Mouse (Mus musculus): ENCODE measurements at regions not wholly inside any gene's neighbourhood (a gene's known extent, or its start where the extent isn't known, plus 50 kb on each side); places are given as distances from the start of the nearest gene placed in this dataset.

- 86% methylated on average over 2 of the region's 2 CpGs for WGBS
- no peak overlapping the region for H3K4me2 ChIP-seq (ENCODE audit: low read depth)
- no peaks in the 10 kb centered on the region for H3K36me3 ChIP-seq (ENCODE audit: control insufficient read depth, insufficient read depth, low read length)
These were observed 222.6 kb downstream of the Cdc5l start for GRCm38 (mm10) chr17:45210984-45211383.

GRCm38 (mm10) chr17:45209387-45209663, 224.2 kb downstream of the Cdc5l start:
- WGBS: 76% methylated on average over 3 of the region's 3 CpGs

More at GRCm38 (mm10) chr17:45210984-45211383, 222.6 kb downstream of the Cdc5l start:
- Histone ChIP-seq H3K27me3 (ENCODE audit: control insufficient read depth, insufficient read depth, low read length) (no peaks in the 10 kb centered on the region), H3K27ac (ENCODE audit: low read depth, low read length) (no peak overlapping the region), H3K9me3 (ENCODE audit: control insufficient read depth, low read length) (no peaks in the 10 kb centered on the region), H3K4me3 (ENCODE audit: low read depth, low read length) (no peak overlapping the region), H3K9ac (ENCODE audit: low read length) (no peak overlapping the region), H3K4me1 (ENCODE audit: control insufficient read depth, insufficient read depth, low read length) (peaks cover 7% of the 10 kb centered on the region)
- DNase-seq (ENCODE audit: low spot score) (peak; percentile 5), ATAC-seq (ENCODE audit: insufficient read depth, low FRiP score, low TSS enrichment) (no peak)

DNA sequence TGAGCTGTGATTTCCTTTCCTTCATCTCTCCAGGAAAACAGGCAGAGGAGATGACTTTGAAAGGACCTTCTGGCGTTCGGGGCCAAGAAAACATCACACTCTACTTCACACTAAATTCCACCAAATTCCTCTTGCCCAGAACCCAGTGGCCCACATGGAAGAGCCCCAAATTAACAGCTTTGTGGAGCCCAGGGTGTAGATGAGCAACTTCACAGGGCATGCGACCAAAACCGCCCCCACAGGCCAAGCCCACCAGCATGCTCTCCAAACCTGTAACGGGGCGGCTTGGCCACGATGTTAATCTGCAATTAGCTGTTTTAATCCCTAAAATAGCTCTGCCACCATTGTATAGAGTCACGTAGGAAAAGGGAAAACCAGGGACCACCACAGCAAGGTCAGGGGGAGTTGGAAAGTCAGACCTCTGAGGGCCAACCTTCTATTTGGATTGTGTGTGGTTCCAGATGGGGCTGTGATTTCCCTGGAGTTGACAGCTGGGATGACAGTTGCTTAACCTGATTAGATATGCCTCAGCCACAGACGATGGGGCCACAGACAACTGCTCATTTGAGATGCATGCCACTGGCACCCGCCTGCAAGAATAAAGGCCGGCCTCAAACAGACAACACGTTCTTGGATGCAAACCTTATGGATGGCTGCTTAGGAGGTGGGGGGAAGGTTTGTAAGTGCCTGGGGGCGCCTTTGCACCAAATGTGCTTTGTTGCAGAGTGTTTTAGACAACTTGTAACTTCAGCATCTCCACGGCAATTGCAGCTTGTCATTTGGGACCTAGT, 224.7 kb downstream of the Cdc5l start:
- H3K4me3 ChIP-seq (ENCODE audit: low read depth, low read length): no peak overlapping the region
- no peaks in the 10 kb centered on the region for H3K9me3 ChIP-seq (ENCODE audit: control insufficient read depth, low read length)
- ATAC-seq (ENCODE audit: insufficient read depth, low FRiP score, low TSS enrichment) (peak; percentile 63), DNase-seq (ENCODE audit: low spot score) (peak; percentile 26)
- H3K27me3 ChIP-seq (ENCODE audit: control insufficient read depth, insufficient read depth, low read length): no peaks in the 10 kb centered on the region
- H3K36me3 ChIP-seq (ENCODE audit: control insufficient read depth, insufficient read depth, low read length): no peaks in the 10 kb centered on the region
- H3K4me1 ChIP-seq (ENCODE audit: control insufficient read depth, insufficient read depth, low read length): 0 out of 2 replicates have a peak, but pooled peaks cover 2% of the 10 kb centered on the region
- H3K27ac ChIP-seq (ENCODE audit: low read depth, low read length): no peak overlapping the region
- 58% methylated on average over 14 of the region's 14 CpGs for WGBS
- H3K9ac ChIP-seq (ENCODE audit: low read length): no peak overlapping the region
- no peak overlapping the region for H3K4me2 ChIP-seq (ENCODE audit: low read depth)

More at GRCm38 (mm10) chr17:45209387-45209663, 224.2 kb downstream of the Cdc5l start:
- no peak overlapping the region for H3K27ac ChIP-seq (ENCODE audit: low read depth, low read length)
- ATAC-seq (ENCODE audit: insufficient read depth, low FRiP score, low TSS enrichment): no peak
- no peak overlapping the region for H3K4me2 ChIP-seq (ENCODE audit: low read depth)
- 0 out of 2 replicates have a peak, but pooled peaks cover 2% of the 10 kb centered on the region for H3K4me1 ChIP-seq (ENCODE audit: control insufficient read depth, insufficient read depth, low read length)
- no peak overlapping the region for H3K4me3 ChIP-seq (ENCODE audit: low read depth, low read length)
- DNase-seq (ENCODE audit: low spot score): no peak
- H3K27me3 ChIP-seq (ENCODE audit: control insufficient read depth, insufficient read depth, low read length): no peaks in the 10 kb centered on the region
- H3K9me3 ChIP-seq (ENCODE audit: control insufficient read depth, low read length): no peaks in the 10 kb centered on the region
- no peaks in the 10 kb centered on the region for H3K36me3 ChIP-seq (ENCODE audit: control insufficient read depth, insufficient read depth, low read length)
- H3K9ac ChIP-seq (ENCODE audit: low read length): no peak overlapping the region

DNA sequence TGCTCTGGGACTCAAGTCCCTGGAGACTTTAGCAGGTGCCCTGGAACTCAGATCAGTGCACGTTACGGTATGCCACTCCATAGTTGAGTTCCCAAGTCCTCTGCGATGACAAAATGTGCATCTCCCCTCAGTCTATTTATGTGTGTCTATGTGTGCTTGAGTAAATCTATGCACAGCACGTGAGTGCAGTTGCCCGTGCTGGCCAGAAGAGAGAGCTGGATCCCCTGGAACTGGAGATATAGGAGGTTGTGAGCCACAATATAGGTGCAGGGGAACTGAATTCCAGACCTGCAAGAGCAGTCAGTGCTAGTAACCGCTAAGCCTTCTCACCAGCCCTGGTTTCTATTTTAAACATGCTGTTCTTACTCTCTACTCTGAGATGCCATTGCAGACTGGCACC, 237.8 kb downstream of the Cdc5l start:
- no peaks in the 10 kb centered on the region for H3K9me3 ChIP-seq (ENCODE audit: control insufficient read depth, low read length)
- no peaks in the 10 kb centered on the region for H3K27me3 ChIP-seq (ENCODE audit: control insufficient read depth, insufficient read depth, low read length)
- DNase-seq (ENCODE audit: low spot score): no peak
- H3K4me2 ChIP-seq (ENCODE audit: low read depth): no peak overlapping the region
- H3K27ac ChIP-seq (ENCODE audit: low read depth, low read length): no peak overlapping the region
- no peak for ATAC-seq (ENCODE audit: insufficient read depth, low FRiP score, low TSS enrichment)
- 89% methylated on average over 6 of the region's 6 CpGs for WGBS
- no peak overlapping the region for H3K9ac ChIP-seq (ENCODE audit: low read length)
- no peak overlapping the region for H3K4me3 ChIP-seq (ENCODE audit: low read depth, low read length)
- no peaks in the 10 kb centered on the region for H3K36me3 ChIP-seq (ENCODE audit: control insufficient read depth, insufficient read depth, low read length)
- no peaks in the 10 kb centered on the region for H3K4me1 ChIP-seq (ENCODE audit: control insufficient read depth, insufficient read depth, low read length)

DNA sequence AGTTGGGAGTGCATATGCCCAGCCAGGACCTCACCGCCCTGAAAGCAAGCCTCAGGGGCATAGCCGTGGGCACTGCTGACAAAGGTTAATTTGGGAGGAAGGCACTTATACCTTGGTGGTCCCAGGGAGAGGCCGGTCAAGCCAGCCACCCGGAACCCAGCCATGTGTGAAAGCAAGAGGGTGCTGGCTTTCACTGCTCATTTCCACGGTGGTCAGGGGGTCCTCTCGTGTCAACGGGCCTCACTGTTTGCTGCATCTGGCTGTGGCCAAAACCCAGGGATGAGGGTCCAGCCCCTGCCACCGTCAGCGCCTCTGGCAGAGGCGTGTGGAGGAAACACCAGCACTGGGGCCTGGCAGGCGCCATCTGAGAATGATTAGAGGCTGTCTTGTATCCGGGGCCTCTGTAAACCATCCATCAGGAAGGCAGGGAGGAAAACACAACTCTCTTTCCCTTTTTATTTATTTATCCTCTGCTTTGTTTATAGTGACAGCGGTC, 238.7 kb downstream of the Cdc5l start:
- no peak overlapping the region for H3K4me3 ChIP-seq (ENCODE audit: low read depth, low read length)
- H3K27me3 ChIP-seq (ENCODE audit: control insufficient read depth, insufficient read depth, low read length): no peaks in the 10 kb centered on the region
- H3K9ac ChIP-seq (ENCODE audit: low read length): no peak overlapping the region
- H3K36me3 ChIP-seq (ENCODE audit: control insufficient read depth, insufficient read depth, low read length): no peaks in the 10 kb centered on the region
- ATAC-seq (ENCODE audit: insufficient read depth, low FRiP score, low TSS enrichment) (no peak), DNase-seq (ENCODE audit: low spot score) (no peak)
- no peaks in the 10 kb centered on the region for H3K4me1 ChIP-seq (ENCODE audit: control insufficient read depth, insufficient read depth, low read length)
- no peaks in the 10 kb centered on the region for H3K9me3 ChIP-seq (ENCODE audit: control insufficient read depth, low read length)
- no peak overlapping the region for H3K27ac ChIP-seq (ENCODE audit: low read depth, low read length)
- 61% methylated on average over 13 of the region's 13 CpGs for WGBS
- H3K4me2 ChIP-seq (ENCODE audit: low read depth): no peak overlapping the region

GRCm38 (mm10) chr17:45193456-45194025, 240.0 kb downstream of the Cdc5l start:
- WGBS: 59% methylated on average over 11 of the region's 11 CpGs
- H3K4me1 ChIP-seq (ENCODE audit: control insufficient read depth, insufficient read depth, low read length): no peaks in the 10 kb centered on the region
- no peaks in the 10 kb centered on the region for H3K9me3 ChIP-seq (ENCODE audit: control insufficient read depth, low read length)
- H3K4me3 ChIP-seq (ENCODE audit: low read depth, low read length): no peak overlapping the region
- H3K4me2 ChIP-seq (ENCODE audit: low read depth): no peak overlapping the region
- H3K27ac ChIP-seq (ENCODE audit: low read depth, low read length): no peak overlapping the region
- ATAC-seq (ENCODE audit: insufficient read depth, low FRiP score, low TSS enrichment): no peak
- no peaks in the 10 kb centered on the region for H3K36me3 ChIP-seq (ENCODE audit: control insufficient read depth, insufficient read depth, low read length)
- H3K9ac ChIP-seq (ENCODE audit: low read length): no peak overlapping the region
- no peak for DNase-seq (ENCODE audit: low spot score)
- H3K27me3 ChIP-seq (ENCODE audit: control insufficient read depth, insufficient read depth, low read length): no peaks in the 10 kb centered on the region

DNA sequence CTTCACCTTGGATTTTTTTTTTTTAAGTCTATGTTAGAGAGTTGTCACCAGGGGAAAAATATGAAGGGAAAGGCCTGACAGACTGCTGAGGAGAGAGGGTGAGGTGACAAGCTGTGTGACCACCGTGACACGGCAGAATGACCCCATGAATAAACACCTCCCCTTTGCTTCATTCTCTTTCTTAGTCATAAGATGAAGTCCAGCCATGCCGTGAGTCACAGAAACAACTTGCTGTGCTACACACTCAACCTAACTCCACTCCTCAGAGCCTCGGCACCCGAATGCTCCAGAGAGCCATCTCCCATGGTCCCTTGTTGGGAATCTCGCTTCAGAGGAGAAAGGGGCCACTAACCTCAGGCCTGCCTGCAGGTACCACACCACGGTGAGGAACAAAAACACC, 246.1 kb downstream of the Cdc5l start:
- Histone ChIP-seq H3K4me3 (ENCODE audit: low read depth, low read length) (no peak overlapping the region), H3K9ac (ENCODE audit: low read length) (no peak overlapping the region), H3K27me3 (ENCODE audit: control insufficient read depth, insufficient read depth, low read length) (no peaks in the 10 kb centered on the region), H3K4me2 (ENCODE audit: low read depth) (no peak overlapping the region), H3K27ac (ENCODE audit: low read depth, low read length) (no peak overlapping the region), H3K9me3 (ENCODE audit: control insufficient read depth, low read length) (0 out of 2 replicates have a peak, but pooled peaks cover 2% of the 10 kb centered on the region), H3K36me3 (ENCODE audit: control insufficient read depth, insufficient read depth, low read length) (no peaks in the 10 kb centered on the region), H3K4me1 (ENCODE audit: control insufficient read depth, insufficient read depth, low read length) (no peaks in the 10 kb centered on the region)
- DNase-seq (ENCODE audit: low spot score) (no peak), ATAC-seq (ENCODE audit: insufficient read depth, low FRiP score, low TSS enrichment) (no peak)
- WGBS: 84% methylated on average over 7 of the region's 7 CpGs

- Histone ChIP-seq H3K4me3 (ENCODE audit: low read depth, low read length) (no peak overlapping the region), H3K36me3 (ENCODE audit: control insufficient read depth, insufficient read depth, low read length) (no peaks in the 10 kb centered on the region), H3K9ac (ENCODE audit: low read length) (no peak overlapping the region), H3K27ac (ENCODE audit: low read depth, low read length) (no peak overlapping the region), H3K27me3 (ENCODE audit: control insufficient read depth, insufficient read depth, low read length) (no peaks in the 10 kb centered on the region), H3K9me3 (ENCODE audit: control insufficient read depth, low read length) (no peaks in the 10 kb centered on the region), H3K4me1 (ENCODE audit: control insufficient read depth, insufficient read depth, low read length) (no peaks in the 10 kb centered on the region), H3K4me2 (ENCODE audit: low read depth) (no peak overlapping the region)
- DNase-seq (ENCODE audit: low spot score) (no peak), ATAC-seq (ENCODE audit: insufficient read depth, low FRiP score, low TSS enrichment) (no peak)
- 73% methylated on average over 4 of the region's 4 CpGs for WGBS
These were observed 257.2 kb downstream of the Cdc5l start for GRCm38 (mm10) chr17:45176340-45176739.
